Mouse (Mus musculus): ENCODE results near the gene Adra1b. TPM values are rescaled to one million over a fixed set of nuclear protein-coding genes. Genes with fewer than 3 reads are reported as not detected.

Adra1b gene
- total and polyA plus RNA-seq, 2 experiments from 2014 or later, result 21.1 to 39.7 TPM

DNA sequence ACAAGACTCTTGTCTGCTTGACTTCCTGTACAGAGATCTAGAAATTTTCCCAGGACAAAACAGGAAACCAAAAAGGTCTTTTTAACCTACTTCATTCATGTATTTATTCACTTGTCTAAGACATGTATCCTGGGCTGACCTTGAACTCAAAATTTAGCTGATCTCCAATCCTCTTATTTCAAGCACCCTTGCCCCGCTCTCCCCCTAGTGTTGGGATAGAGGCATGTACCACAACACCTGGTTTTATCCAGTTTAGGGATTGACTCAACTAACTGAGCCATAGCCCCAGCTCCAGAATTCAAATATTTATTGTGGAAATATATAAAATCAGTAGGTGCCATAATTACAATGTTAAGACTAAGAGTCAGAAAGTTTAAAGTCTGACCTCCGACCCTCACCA is 149.5 kb downstream of the Adra1b start:
- WGBS, result 68% methylated on average over 2 of the region's 2 CpGs
- H3K4me1 ChIP-seq (ENCODE audit: insufficient read depth, low read length), result peaks cover 7% of the 10 kb centered on the region; the same call in 1 of the 2 replicates
- TF ChIP-seq CTCF (IDR thresholded peaks at IDR 0.05; ENCODE audit: low read depth), result peak; percentile 20; the same call in 1 of the 2 replicates
- H3K9me3 ChIP-seq (ENCODE audit: low read length), result no peaks in the 10 kb centered on the region
- no peak for ATAC-seq
- no peak overlapping the region for H3K4me2 ChIP-seq (ENCODE audit: low read depth, low read length)
- no peaks in the 10 kb centered on the region for H3K27me3 ChIP-seq (ENCODE audit: insufficient read depth, low read length)
- H3K9ac ChIP-seq (replicated peaks; ENCODE audit: low read length), result no peak overlapping the region
- DNase-seq (ENCODE audit: low spot score), result no peak
- H3K27ac ChIP-seq, result no peak overlapping the region
- no peak overlapping the region for H3K4me3 ChIP-seq (ENCODE audit: low read length)
- no peaks in the 10 kb centered on the region for H3K36me3 ChIP-seq (ENCODE audit: insufficient read depth, low read length)

DNA sequence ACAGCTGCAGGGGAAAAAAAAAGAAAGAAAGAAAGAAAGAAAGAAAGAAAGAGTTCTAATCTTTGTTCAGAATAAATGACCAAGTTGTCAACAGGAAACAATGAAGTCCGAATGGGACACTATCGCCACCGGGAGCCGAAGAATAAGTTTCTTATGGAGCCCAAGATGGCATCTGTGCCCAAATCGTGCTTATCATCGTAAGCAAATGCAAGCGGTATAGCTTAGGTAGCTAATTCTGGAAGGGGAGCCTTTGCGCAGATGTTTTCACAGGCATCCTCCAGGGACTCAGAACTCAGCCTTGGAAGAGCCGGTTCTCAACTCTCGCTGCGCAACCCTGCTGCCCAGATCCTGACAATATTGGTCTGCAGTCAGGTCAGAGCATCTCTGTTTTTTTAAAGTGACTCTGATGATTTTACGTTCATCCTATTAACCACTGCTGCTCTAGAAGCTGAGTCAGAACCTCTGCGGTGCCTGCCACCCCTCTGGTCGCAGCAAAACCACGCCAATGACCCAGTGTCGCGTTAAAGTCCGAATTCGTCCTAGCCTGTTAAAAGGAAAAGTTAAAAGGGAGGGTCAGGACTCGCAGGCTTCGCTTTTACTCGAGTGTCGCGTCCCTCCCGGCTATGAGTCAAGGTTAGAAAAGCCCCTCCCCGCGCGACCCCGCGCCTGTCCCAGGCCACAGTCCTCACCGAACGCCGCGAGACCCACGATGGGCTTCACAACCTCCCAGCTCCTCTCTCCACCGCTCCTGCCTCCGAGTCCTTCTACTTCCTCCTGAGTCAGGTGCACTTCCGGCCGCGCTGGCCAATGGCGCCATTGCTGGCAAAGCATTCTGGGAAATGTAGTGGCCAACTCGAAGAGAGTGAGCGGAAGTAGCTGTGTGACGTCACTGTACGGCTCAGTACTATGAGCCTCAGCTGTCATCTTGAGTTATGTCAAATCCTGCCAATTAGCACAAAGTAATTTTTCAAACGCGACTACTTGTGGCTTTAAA is 153.5 kb downstream of the Adra1b start, which contains the start of gene Ttc1:
TSS of gene Ttc1 (minus strand) at position 776 of the 994 bp plus-strand sequence.
- 3% methylated on average over 47 of the region's 47 CpGs for WGBS
- peak within 1 kb of the TSS; percentile 78 for H3K9ac ChIP-seq (replicated peaks; ENCODE audit: low read length)
- H3K4me3 ChIP-seq (ENCODE audit: low read length), result peak within 1 kb of the TSS; percentile 75
- peak; percentile 100 for ATAC-seq
- H3K4me2 ChIP-seq (ENCODE audit: low read depth, low read length), result peak within 1 kb of the TSS; percentile 95
- H3K27me3 ChIP-seq (ENCODE audit: insufficient read depth, low read length), result no peaks in the 10 kb centered on the region
- peak within 1 kb of the TSS; percentile 61; the same call in 1 of the 2 replicates for H3K27ac ChIP-seq
- H3K9me3 ChIP-seq (ENCODE audit: low read length), result no peaks in the 10 kb centered on the region
- peak; percentile 99 for DNase-seq (ENCODE audit: low spot score)
- H3K36me3 ChIP-seq (ENCODE audit: insufficient read depth, low read length), result peaks cover 23% of the 10 kb centered on the region
- peaks cover 7% of the 10 kb centered on the region; the same call in 1 of the 2 replicates for H3K4me1 ChIP-seq (ENCODE audit: insufficient read depth, low read length)
- no peak for TF ChIP-seq CTCF (IDR thresholded peaks at IDR 0.05; ENCODE audit: low read depth)

GRCm38 (mm10) chr11:43728737-43729301 is 172.2 kb downstream of the Adra1b start:
- WGBS, result 88% methylated on average over 7 of the region's 7 CpGs
- H3K4me1 ChIP-seq (ENCODE audit: insufficient read depth, low read length), result no peaks in the 10 kb centered on the region

DNA sequence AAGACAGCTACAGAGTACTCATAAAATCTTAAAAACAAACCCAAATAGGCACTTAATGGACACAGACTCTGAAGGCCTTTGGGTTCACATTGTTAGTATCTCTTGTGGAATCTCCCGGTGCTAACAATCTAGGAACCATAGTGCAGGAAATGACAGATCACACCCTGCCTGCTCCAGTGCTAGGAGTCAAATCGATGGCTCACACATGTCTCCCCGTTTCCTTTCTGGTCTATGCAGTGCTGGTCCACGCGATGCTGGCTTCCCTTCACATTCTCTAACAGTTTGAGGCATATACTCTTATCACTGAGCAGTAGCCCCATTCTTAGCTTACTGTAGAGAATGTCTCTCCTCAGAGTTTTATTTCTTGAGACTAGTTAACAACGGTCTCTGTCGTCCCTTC is 173.2 kb downstream of the Adra1b start:
- no peak overlapping the region for H3K4me3 ChIP-seq (ENCODE audit: low read length)
- H3K36me3 ChIP-seq (ENCODE audit: insufficient read depth, low read length), result peaks cover 29% of the 10 kb centered on the region
- DNase-seq (ENCODE audit: low spot score), result no peak
- no peak for ATAC-seq
- no peaks in the 10 kb centered on the region for H3K27me3 ChIP-seq (ENCODE audit: insufficient read depth, low read length)
- no peak overlapping the region for H3K4me2 ChIP-seq (ENCODE audit: low read depth, low read length)
- no peak overlapping the region for H3K9ac ChIP-seq (replicated peaks; ENCODE audit: low read length)
- H3K9me3 ChIP-seq (ENCODE audit: low read length), result no peaks in the 10 kb centered on the region
- no peak overlapping the region for H3K27ac ChIP-seq
- no peaks in the 10 kb centered on the region for H3K4me1 ChIP-seq (ENCODE audit: insufficient read depth, low read length)
- WGBS, result 85% methylated on average over 7 of the region's 7 CpGs
- TF ChIP-seq CTCF (IDR thresholded peaks at IDR 0.05; ENCODE audit: low read depth), result no peak

More at GRCm38 (mm10) chr11:43728737-43729301, 172.2 kb downstream of the Adra1b start:
- H3K9ac ChIP-seq (replicated peaks; ENCODE audit: low read length), result no peak overlapping the region
- H3K4me3 ChIP-seq (ENCODE audit: low read length), result no peak overlapping the region
- peaks cover 38% of the 10 kb centered on the region for H3K36me3 ChIP-seq (ENCODE audit: insufficient read depth, low read length)
- H3K9me3 ChIP-seq (ENCODE audit: low read length), result no peaks in the 10 kb centered on the region
- TF ChIP-seq CTCF (IDR thresholded peaks at IDR 0.05; ENCODE audit: low read depth), result no peak; the same call in 1 of the 2 replicates
- DNase-seq (ENCODE audit: low spot score) (no peak), ATAC-seq (no peak)
- no peak overlapping the region for H3K4me2 ChIP-seq (ENCODE audit: low read depth, low read length)
- no peaks in the 10 kb centered on the region for H3K27me3 ChIP-seq (ENCODE audit: insufficient read depth, low read length)
- H3K27ac ChIP-seq, result no peak overlapping the region

Other genes starting within 250 kb of the Adra1b start
- gene Pwwp2a, start 219.2 kb downstream of the Adra1b start, total RNA-seq (2014; rRNA removed), result 24.0 and 25.4 TPM in 2 replicates
- gene Pwwp2a, start 219.2 kb downstream of the Adra1b start, polyA plus RNA-seq (2015; fragmentation: Nextera tagmentation; extraction: Ambion mirVana), result 19.4 and 21.1 TPM in 2 replicates
- 22.1 and 33.6 TPM in 2 replicates for gene Ttc1, start 153.2 kb downstream of the Adra1b start, total RNA-seq (2014; rRNA removed)
- 78.8 and 82.5 TPM in 2 replicates for gene Ttc1, start 153.2 kb downstream of the Adra1b start, polyA plus RNA-seq (2015; fragmentation: Nextera tagmentation; extraction: Ambion mirVana)

Measured in hindbrain, postnatal 0 days (tissue).